In the genomic region with DNA sequence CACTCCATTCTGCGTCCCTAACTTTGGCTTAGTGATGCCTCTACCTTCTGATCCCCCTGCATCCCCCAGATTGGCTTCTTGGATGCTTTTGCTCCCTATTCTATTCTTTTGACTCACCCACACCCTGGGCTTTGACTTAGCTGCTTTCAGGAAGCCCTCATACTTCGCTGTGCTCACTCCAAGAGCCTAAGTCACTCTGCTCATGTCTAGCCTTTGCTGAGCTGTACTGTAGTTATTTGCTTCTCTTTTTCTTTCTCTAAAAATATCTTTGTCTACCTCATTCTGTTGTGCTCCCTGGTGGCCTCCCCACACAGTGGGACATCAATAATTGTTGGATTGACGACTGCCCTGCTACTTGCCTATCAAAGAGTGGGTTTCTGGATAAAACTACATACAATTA, we compare ENCODE assay signal across 8 mouse cellular contexts. TPM values are rescaled to one million over a fixed set of nuclear protein-coding genes. Genes with fewer than 3 reads are reported as not detected.
DNase-seq lines count a peak whose midpoint lies in the region; ATAC-seq and TF ChIP-seq lines count a peak whose summit lies in the region.

No protein-coding gene starts in this region.

- peaks cover 7% of the 10 kb centered on the region; the same call in 1 of the 2 replicates for H3K4me1 ChIP-seq in cerebellum, adult 2 months (ENCODE audit: control insufficient read depth, insufficient read depth, low read length)
- H3K4me1 ChIP-seq in limb, embryonic 13.5 days = peaks cover 21% of the 10 kb centered on the region
- peaks cover 2% of the 10 kb centered on the region; the same call in 1 of the 2 replicates for H3K4me1 ChIP-seq in stomach, postnatal 0 days (replicated peaks; ENCODE audit: control insufficient read depth, insufficient read depth)

- H3K9me3 ChIP-seq in limb, embryonic 13.5 days = no peaks in the 10 kb centered on the region
- H3K9me3 ChIP-seq in stomach, postnatal 0 days (ENCODE audit: control insufficient read depth, low read length) = no peaks in the 10 kb centered on the region

- TF ChIP-seq POLR2A in cerebellum, adult 2 months (IDR thresholded peaks at IDR 0.05; ENCODE audit: borderline replicate concordance, insufficient read depth, low read length) = no peak

- no peaks in the 10 kb centered on the region for H3K36me3 ChIP-seq in limb, embryonic 13.5 days
- H3K36me3 ChIP-seq in stomach, postnatal 0 days (ENCODE audit: control insufficient read depth, insufficient read depth, low read length) = no peaks in the 10 kb centered on the region

- no peak for TF ChIP-seq CTCF in cerebellum, adult 2 months (IDR thresholded peaks at IDR 0.05; ENCODE audit: borderline replicate concordance, insufficient read depth, low read depth, low read length)
- no peak for TF ChIP-seq CTCF in stomach, postnatal 0 days (IDR thresholded peaks at IDR 0.05; ENCODE audit: low read depth)

- peak overlapping the region; percentile 70; the same call in 1 of the 2 replicates for H3K4me2 ChIP-seq in limb, embryonic 13.5 days (replicated peaks)
- peak overlapping the region; percentile 66 for H3K4me2 ChIP-seq in stomach, postnatal 0 days (replicated peaks; ENCODE audit: low read depth)

- TF ChIP-seq EP300 in stomach, postnatal 0 days (optimal IDR thresholded peaks at IDR 0.05) = no peak

- no peak for ATAC-seq in limb, embryonic 13.5 days (ENCODE audit: low FRiP score, low read depth)
- no peak for ATAC-seq in stomach, postnatal 0 days (ENCODE audit: low FRiP score, low TSS enrichment)

- no peak overlapping the region for H3K27ac ChIP-seq in cerebellum, adult 2 months (ENCODE audit: insufficient read depth, low read length)
- H3K27ac ChIP-seq in limb, embryonic 13.5 days = peak overlapping the region; percentile 69; the same call in 1 of the 2 replicates
- H3K27ac ChIP-seq in stomach, postnatal 0 days (replicated peaks) = no peak overlapping the region

- DNase-seq in cerebellum, postnatal 10 days = peak; percentile 36 to 46
- no peak for DNase-seq in cerebellum, adult 2 months
- DNase-seq in testis, postnatal 10 days (ENCODE audit: low spot score) = peak; percentile 26
- DNase-seq in testis, postnatal 14 days (ENCODE audit: low spot score) = no peak
- no peak for DNase-seq in stomach, postnatal 0 days (ENCODE audit: low spot score)
- no peak for DNase-seq in right cerebral cortex, postnatal 36 days (ENCODE audit: low spot score in 2 of 2)
- no peak for DNase-seq in ovary, postnatal 36 days (ENCODE audit: low spot score)

- 82% methylated on average over 3 of the region's 3 CpGs for WGBS in cerebellum, adult 2 months
- WGBS in limb, embryonic 13.5 days = 82% methylated on average over 3 of the region's 3 CpGs
- 79% methylated on average over 3 of the region's 3 CpGs for WGBS in stomach, postnatal 0 days

- no peak overlapping the region for H3K9ac ChIP-seq in limb, embryonic 13.5 days
- H3K9ac ChIP-seq in stomach, postnatal 0 days (ENCODE audit: low read length) = no peak overlapping the region

- no peaks in the 10 kb centered on the region for H3K27me3 ChIP-seq in cerebellum, adult 2 months (ENCODE audit: control insufficient read depth, insufficient read depth, low read length)
- H3K27me3 ChIP-seq in limb, embryonic 13.5 days = no peaks in the 10 kb centered on the region
- no peaks in the 10 kb centered on the region for H3K27me3 ChIP-seq in stomach, postnatal 0 days (ENCODE audit: control insufficient read depth, insufficient read depth, low read length)

- H3K4me3 ChIP-seq in cerebellum, adult 2 months (replicated peaks; ENCODE audit: insufficient read depth, low read depth, low read length) = no peak overlapping the region
- no peak overlapping the region; the same call in 1 of the 2 replicates for H3K4me3 ChIP-seq in limb, embryonic 13.5 days
- H3K4me3 ChIP-seq in stomach, postnatal 0 days (ENCODE audit: low read depth, low read length) = no peak overlapping the region

RNA-seq across cellular contexts. Expression of a gene that starts 14.6 kb away (rescaled TPM):
- polyA plus RNA-seq in cerebellum, adult 2 months (2012; rRNA removed) = 45.3 and 48.3 TPM in 2 replicates
- 95.7 and 97.2 TPM in 2 replicates for polyA plus RNA-seq in limb, embryonic 13.5 days (2015; fragmentation: Nextera tagmentation; extraction: Ambion mirVana)
- 60.9 and 71.1 TPM in 2 replicates for polyA plus RNA-seq in stomach, postnatal 0 days (2015; fragmentation: Nextera tagmentation; extraction: Ambion mirVana)

RNA-seq across cellular contexts. Expression of a gene that starts 17.9 kb away (rescaled TPM):
- polyA plus RNA-seq in cerebellum, adult 2 months (2012; rRNA removed) = 224 and 255 TPM in 2 replicates
- polyA plus RNA-seq in limb, embryonic 13.5 days (2015; fragmentation: Nextera tagmentation; extraction: Ambion mirVana) = 40.1 and 42.0 TPM in 2 replicates
- 13.4 and 14.6 TPM in 2 replicates for polyA plus RNA-seq in stomach, postnatal 0 days (2015; fragmentation: Nextera tagmentation; extraction: Ambion mirVana)

Comparison
In these comparisons a context has a peak if more than half of its experiments do, and no peak if none do; other contexts are left out.
1. DNase-seq: peak in cerebellum, postnatal 10 days (2 of 2) and testis, postnatal 10 days (single experiment); none in cerebellum, adult 2 months (0 of 2), testis, postnatal 14 days (single experiment), stomach, postnatal 0 days (single experiment), right cerebral cortex, postnatal 36 days (0 of 2) and ovary, postnatal 36 days (single experiment).